Mouse (Mus musculus) gastrocnemius, adult 2 months (tissue): Measurements from ENCODE around the gene Cela3a. TPM values are rescaled to one million over a fixed set of nuclear protein-coding genes. Genes with fewer than 3 reads are reported as not detected.
A peak's percentile ranks its signal among the peaks of the same experiment; 100 is the strongest.

Source experiments
- DNase-seq: peaks from one replicate; pipeline ENCODE4 v3.0.0; 2022
- H3K27ac ChIP-seq: fragments of 200-600 bp; 2 replicates; pipeline ENCODE4 v1.8.1; 2022; ENCODE audit warnings: mild to moderate bottlenecking
- H3K4me3 ChIP-seq: fragments of 200-600 bp; 2 replicates; pipeline ENCODE4 v1.8.1; 2022; ENCODE audit warnings: mild to moderate bottlenecking, moderate library complexity
- CTCF ChIP-seq: fragments of 200-600 bp; IDR thresholded peaks from 2 replicates; pipeline ENCODE4 v1.8.1; 2022; ENCODE audit warnings: antibody characterized with exemption, mild to moderate bottlenecking, moderate library complexity
- intact Hi-C: fragments of 180-260 bp; cut with DNase I; formaldehyde crosslinking; loops from one replicate; pipeline ENCODE4 v1.15.1; 2025
- total RNA-seq, 2 experiments: library from RNA; stranded (reverse); gene quantifications; 2 replicates each; pipeline ENCODE4 v1.2.3; 2021

The Cela3a gene
- total RNA-seq, 2 experiments from 2014 or later: not detected

DNA sequence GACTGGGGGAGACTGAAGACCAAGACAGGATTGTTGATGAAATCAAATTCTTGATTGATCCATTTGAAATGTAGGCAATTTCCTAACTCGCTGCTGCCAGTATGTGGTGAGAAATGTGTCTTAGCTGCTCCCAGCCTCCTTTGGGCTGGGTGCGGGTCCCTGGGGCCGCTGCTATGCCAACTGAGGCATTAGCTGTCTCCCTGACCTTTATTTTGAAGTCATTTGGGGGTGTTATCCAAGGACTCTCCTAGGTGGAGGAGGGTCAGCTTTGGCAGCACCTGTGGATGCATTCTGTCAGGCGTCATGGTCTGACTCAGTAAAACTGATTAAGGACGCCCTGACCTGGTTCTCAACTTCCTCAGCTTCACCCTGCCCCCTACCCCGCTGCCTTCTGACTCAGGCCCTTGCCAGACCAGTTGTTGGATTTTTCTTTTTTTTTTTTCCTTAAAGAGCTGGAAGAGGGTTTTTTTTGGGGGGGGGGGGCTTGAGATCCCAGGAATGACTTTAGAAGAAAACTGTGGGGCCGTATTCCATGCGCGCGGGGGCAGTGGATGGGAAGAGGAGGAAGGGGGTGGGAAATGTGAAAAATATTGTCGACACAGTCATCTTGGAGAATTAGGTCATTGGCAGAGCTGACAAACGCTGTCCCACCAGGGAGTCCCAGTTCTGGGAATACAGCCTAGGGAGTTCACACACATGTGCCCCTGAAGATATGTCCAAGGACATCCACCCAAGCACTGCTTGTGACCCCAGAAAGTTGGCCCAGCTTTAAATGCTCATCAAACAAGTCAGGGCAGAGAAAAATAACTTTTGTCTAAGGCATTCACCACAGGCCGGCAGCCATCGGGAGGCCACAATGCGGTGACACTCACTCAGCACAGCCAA lies 12.7 kb downstream of the Cela3a start:
- DNase-seq: peak; percentile 74
- no peak overlapping the region for H3K4me3 ChIP-seq
- H3K27ac ChIP-seq: peak overlapping the region; percentile 88
- intact Hi-C loops: no loop called here
- no peak for TF ChIP-seq CTCF

DNA sequence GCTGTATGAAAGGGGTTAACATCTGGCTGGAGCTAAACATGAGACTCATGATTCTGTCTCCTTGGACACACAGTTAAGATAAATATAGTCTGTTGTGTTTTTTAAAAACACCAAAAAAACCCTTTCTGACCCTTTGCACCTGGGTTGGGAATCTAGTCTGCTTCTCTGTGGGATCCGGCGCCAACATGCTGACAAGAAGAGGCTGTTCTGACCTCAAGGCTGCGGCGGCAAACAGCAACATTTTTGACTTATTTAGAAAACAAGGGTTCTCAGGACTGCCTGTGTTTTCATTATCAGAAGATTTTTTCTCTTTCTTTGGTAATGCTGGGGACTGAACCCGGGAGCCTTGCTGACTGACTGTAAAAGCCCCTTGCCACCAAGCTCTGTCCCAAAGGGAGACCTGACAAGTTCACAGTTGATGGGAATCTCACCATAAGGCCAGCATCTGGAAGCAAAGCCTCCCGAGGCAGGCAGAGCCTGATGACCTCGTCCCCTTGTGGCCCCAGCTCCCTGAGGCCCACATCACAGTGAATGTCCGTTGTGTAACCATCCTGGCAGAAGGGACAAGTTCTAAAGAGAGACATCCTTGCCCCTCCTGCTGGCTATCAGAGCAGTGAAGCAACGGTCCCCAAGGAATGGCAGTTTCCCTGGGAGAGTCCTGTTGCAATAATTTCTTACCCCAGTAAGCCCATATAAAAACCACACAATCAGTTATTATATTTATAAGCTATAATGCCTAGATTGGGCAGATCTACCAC lies 16.0 kb downstream of the Cela3a start:
- intact Hi-C loops: no loop called here
- peak; percentile 71 for DNase-seq
- Histone ChIP-seq H3K4me3 (no peak overlapping the region), H3K27ac (peak overlapping the region; percentile 85)
- TF ChIP-seq CTCF: no peak; the same call in 1 of the 2 replicates

DNA sequence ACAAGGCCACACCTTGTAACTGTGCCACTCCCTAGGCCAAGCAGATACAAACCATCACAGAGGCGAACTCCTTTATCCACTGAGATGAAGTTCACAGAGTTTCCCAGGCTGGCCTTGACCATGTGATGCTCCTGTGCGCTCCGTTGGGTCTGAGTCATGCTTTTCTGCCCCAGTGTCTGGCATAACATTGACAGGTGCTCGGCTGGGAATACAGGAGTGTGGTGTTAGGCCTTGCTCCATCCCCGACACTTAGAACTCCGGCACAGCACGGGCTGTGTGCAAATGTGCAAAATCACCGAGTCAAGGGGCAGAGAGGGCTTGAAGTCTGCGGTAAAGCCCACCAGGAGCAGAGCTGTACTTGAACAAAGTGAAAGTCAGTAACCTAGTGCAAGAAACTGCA lies 16.7 kb downstream of the Cela3a start:
- DNase-seq: no peak
- intact Hi-C loops: no loop called here
- Histone ChIP-seq H3K4me3 (no peak overlapping the region; the same call in 1 of the 2 replicates), H3K27ac (peak overlapping the region; percentile 85)
- TF ChIP-seq CTCF: no peak

DNA sequence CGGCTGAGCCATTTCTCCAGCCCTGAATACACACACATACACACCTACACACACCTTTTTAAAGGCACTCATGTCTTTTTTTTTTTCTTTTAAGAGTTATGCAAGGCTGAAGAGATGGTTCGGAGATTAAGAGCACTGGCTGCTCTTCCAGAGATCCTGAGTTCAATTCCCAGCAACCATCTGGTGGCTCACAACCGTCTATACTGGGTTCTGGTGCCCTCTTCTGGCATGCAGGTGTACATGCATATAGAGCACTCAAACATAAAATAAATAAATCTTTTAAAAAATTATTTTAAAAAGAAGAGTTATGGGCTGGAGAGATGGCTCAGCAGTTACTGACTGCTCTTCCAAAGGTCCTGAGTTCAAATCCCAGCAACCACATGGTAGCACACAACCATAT lies 18.3 kb downstream of the Cela3a start:
- Histone ChIP-seq H3K4me3 (no peak overlapping the region), H3K27ac (no peak overlapping the region; the same call in 1 of the 2 replicates)
- intact Hi-C loops: no loop called here
- peak; percentile 53 for TF ChIP-seq CTCF
- DNase-seq: no peak

DNA sequence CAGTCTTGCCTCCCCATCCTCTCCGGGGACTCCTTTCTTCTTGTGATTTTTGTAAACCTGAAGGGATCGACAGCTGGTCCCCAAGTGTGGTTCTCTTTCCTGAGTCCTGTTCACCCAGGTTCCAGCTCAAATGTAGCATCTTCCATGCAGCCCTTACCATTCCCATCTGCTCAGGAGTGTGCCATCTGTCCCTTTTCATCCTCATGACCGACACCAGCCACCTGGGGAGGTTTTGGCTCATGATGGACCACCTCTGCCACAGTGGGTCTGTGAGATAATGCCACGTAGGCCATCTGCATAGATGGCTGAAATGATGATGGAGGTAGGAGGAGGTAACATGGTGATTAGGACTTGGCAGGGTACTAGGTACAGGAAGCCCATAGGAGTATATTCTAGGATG lies 19.4 kb downstream of the Cela3a start:
- intact Hi-C loops: no loop called here
- TF ChIP-seq CTCF: no peak
- Histone ChIP-seq H3K4me3 (no peak overlapping the region), H3K27ac (peak overlapping the region; percentile 99; the same call in 1 of the 2 replicates)
- DNase-seq: no peak

DNA sequence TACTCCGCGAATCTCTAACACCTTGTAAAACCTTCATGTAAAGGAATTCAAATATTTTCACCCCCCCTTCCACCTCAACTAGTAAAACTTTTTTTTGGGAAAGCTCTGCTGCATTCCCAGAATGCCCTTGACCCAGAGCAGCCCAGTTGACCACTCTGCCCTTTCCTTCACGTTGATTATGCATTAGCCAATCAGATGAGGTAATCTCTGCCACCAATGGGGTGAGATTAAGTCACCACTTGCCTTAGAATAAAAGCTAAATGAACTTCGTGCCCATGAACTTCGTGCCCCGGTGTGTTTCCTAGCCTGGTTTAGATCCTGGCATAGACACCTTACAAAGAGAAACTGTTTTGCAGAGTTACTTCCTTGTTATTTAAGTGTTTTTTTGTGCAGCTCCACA lies 20.6 kb downstream of the Cela3a start:
- Histone ChIP-seq H3K4me3 (peak overlapping the region; percentile 82), H3K27ac (peak overlapping the region; percentile 99)
- DNase-seq: peak; percentile 52
- intact Hi-C loops: loop anchor here (5.0 kb wide), 1 partner anchor 77 kb away; no protein-coding TSS in a partner anchor
- TF ChIP-seq CTCF: no peak

DNA sequence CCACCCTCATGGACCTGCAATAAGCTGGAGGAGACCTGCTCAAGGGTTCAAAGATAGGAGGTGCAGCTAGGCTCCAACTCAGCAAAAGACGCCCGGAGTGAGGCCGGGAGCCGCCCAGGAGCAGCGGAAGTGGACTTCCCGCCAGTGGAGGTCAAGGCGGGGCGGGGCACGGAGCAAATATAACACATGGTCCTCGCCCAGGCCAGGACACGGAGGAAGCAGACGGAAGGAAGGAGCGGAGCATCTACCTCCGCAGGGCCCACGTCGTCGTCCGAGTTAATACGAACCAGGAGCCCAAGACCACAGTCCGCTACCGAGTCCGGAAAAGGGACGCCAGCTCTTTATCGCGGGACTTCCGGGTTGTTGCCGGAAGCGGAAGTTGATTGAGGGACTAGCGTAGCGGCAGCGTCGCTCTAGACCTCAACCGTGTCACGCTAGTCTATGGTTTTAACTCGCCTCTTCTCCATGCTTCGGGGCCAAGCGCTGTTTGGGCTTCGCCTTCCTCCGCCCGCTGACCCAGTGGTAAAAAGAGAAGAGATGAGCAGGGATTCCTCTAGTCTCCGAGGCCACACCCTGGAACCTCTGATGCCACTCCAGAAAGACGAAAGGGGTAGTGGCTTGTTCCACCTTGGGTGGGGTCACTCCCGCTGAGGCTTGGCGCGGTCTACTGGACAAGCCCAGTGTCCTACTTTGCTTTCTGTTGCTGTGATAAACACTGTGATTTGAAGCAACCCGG lies 21.4 kb downstream of the Cela3a start:
- no peak for TF ChIP-seq CTCF
- DNase-seq: peak; percentile 90
- peak overlapping the region; percentile 99 for H3K27ac ChIP-seq
- intact Hi-C loops: loop anchor here (5.0 kb wide), 1 partner anchor 76 kb away; no protein-coding TSS in a partner anchor
- peak overlapping the region; percentile 82 for H3K4me3 ChIP-seq

DNA sequence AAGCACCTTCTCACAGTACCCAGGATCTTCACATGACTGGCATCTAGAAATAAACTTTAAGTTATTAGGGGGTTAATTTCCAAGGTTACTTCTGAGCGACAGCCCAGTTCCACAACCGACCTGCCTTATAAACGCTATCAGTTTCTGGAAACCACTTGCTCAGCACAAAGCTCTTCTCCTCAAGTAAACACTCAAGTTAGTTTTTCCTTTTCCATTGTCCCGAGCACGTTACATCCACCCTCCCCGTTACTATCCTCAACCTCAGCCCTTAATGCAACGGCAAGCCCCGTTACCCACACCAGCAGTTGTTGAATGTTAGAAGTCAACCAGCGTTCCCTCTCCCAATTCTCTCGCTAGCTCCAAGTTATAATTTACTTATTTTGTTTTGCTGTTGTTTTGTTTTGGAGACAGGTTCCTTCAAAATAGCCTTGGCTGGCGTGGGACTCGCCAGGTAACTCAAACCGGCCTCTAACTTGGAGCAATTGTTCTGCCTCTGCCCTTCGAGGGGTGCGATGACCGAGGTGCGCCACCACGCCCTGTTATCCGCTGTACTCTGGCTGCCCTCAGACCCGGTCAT lies 22.0 kb downstream of the Cela3a start:
- no peak for DNase-seq
- intact Hi-C loops: loop anchor here (5.0 kb wide), 1 partner anchor 75 kb away; no protein-coding TSS in a partner anchor
- H3K4me3 ChIP-seq: peak overlapping the region; percentile 82
- H3K27ac ChIP-seq: peak overlapping the region; percentile 99
- TF ChIP-seq CTCF: no peak

DNA sequence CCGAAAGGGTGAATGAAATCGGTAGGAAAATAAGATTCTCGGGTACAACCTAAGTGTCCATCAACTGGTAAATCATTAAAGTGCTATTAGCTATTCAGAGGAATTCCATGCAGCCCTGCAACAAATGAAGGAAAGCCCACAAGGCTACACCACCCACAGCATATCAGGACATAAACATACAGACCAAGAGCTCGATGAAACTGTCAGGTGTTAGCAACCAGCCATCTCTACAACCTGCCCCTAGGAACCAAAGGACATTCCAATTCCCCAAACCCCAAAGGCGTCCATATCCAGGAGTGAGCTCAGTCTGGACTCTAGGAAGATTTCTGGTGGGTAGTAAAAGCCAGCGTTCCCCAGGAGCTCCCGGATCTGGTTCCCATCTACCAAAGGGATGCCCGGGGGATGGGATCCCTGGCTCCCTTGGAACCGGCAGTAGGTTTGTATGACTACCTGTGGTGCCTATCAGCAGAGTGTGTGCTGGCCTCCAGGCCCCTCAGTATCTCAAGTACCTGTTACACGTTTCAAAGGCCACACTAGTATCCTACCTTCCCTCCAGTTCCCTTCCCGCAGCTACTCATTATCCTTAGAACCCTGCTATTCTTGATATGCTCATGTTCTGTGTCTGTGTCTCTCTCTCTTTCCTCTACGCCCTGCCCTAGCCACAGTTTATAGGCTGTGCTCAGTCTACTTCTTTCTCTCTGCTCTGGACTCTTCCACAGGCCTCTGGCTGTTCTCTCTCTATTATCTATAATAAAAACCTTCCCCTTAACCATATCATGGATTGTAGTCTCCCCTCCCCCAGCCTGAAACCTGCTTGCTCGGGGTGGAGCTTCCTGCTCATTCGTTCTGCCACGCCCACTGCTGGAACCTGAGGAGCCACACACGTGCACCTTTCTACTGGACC lies 28.6 kb downstream of the Cela3a start:
- peak overlapping the region; percentile 10 for H3K27ac ChIP-seq
- no peak for DNase-seq
- TF ChIP-seq CTCF: no peak
- H3K4me3 ChIP-seq: no peak overlapping the region
- intact Hi-C loops: no loop called here

DNA sequence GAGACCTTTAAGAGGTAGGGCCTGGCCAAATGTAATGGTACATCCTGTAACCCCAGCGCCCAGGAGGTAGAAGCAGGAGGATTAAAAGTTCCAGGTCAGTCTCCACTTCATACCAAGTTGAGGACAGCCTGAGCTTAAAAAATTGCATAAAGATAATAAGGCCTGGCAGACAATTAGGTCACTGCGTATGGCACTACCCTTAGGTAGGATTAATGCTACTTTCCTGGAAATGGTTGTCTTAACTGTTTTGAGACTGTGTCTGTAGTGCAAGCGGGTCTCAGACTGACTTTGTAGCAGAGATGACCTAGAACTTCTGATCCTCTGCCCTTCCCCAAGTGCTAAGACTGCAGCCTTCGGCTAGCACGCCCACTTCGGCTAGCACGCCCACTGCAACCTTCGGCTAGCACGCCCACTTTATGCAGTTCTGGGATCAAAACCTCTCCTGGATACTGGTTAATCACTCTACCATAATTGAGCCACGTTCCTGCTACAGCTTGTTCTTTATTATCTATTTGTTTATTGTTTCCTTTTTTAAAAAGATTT lies 29.8 kb downstream of the Cela3a start:
- no peak for TF ChIP-seq CTCF
- Histone ChIP-seq H3K4me3 (no peak overlapping the region), H3K27ac (0 out of 2 replicates have a peak overlapping the region, but pooled peaks have one; percentile 8)
- intact Hi-C loops: no loop called here
- no peak for DNase-seq

DNA sequence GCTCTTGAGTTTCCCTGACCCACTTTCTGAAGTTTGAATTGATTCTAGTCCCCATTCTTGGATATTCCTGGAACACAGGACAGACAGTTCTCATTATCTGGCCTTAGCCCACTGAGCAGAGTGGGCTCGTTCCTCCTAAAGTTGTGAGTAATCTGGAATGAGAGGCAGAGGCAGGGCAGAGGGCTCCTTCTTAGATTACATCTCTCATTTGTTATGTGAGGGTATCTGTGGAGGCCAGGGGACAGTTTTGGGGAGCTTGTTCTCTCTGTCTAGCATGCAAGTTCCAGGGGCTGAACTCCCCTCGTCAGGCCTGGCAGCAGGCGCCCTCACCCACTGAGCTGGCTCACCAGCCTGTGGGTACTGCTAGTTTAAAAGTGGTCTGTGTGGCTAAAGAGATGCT lies 30.5 kb downstream of the Cela3a start:
- Histone ChIP-seq H3K4me3 (no peak overlapping the region), H3K27ac (no peak overlapping the region)
- TF ChIP-seq CTCF: no peak
- intact Hi-C loops: no loop called here
- no peak for DNase-seq
